Mouse (Mus musculus) heart, embryonic 14.5 days (tissue): Measurements from ENCODE around the gene Cacna1c. TPM values are rescaled to one million over a fixed set of nuclear protein-coding genes. Genes with fewer than 3 reads are reported as not detected.

Experiments
- ATAC-seq: fragments of 200-750 bp; cut with Nextera tagmentation; 2 replicates; pipeline ENCODE4 v1.8.0; 2017; ENCODE audit warnings: low read depth, moderate TSS enrichment; ENCODE audit not compliant: insufficient number of reproducible peaks, insufficient read depth, low FRiP score
- H3K27ac ChIP-seq, 2 experiments: fragments of 200-500 bp in 1 of 2; fragments of 300-500 bp in 1 of 2; sonication (generic) in 1 of 2; replicated peaks in 1 of 2; 2 replicates each; pipeline ENCODE4 v1.5.1; 2012 to 2014; ENCODE audit warnings: low read depth in 2 of 2, low read length in 2 of 2, control low read depth in 1 of 2, mild to moderate bottlenecking in 1 of 2, mixed read lengths in 1 of 2; ENCODE audit not compliant: control insufficient read depth in 1 of 2, insufficient read depth in 1 of 2
- H3K27me3 ChIP-seq: fragments of 300-500 bp; sonication (generic); 2 replicates; pipeline ENCODE4 v1.6.1; 2014; ENCODE audit warnings: mild to moderate bottlenecking, low read length, control low read depth; ENCODE audit not compliant: control insufficient read depth, insufficient read depth
- H3K36me3 ChIP-seq: fragments of 300-500 bp; sonication (generic); 2 replicates; pipeline ENCODE4 v1.6.1; 2014; ENCODE audit warnings: mild to moderate bottlenecking, control low read depth, low read length, mixed read lengths; ENCODE audit not compliant: control insufficient read depth, insufficient read depth
- H3K4me1 ChIP-seq, 2 experiments: fragments of 200-500 bp in 1 of 2; fragments of 300-500 bp in 1 of 2; sonication (generic) in 1 of 2; 2 replicates each; pipeline ENCODE4 v1.6.1; 2012 to 2014; ENCODE audit warnings: low read length in 2 of 2, control low read depth in 1 of 2, mixed read lengths in 1 of 2; ENCODE audit not compliant: control insufficient read depth in 2 of 2, insufficient read depth in 2 of 2
- H3K4me2 ChIP-seq: fragments of 300-500 bp; sonication (generic); 2 replicates; pipeline ENCODE4 v1.6.1; 2014; ENCODE audit warnings: mild to moderate bottlenecking, low read length
- H3K4me3 ChIP-seq, 2 experiments: fragments of 200-500 bp in 1 of 2; fragments of 300-500 bp in 1 of 2; sonication (generic) in 1 of 2; 2 replicates each; pipeline ENCODE4 v1.5.1; 2012 to 2014; ENCODE audit warnings: low read length in 2 of 2, mild to moderate bottlenecking in 2 of 2, control low read depth in 1 of 2, low read depth in 1 of 2, moderate library complexity in 1 of 2; ENCODE audit not compliant: control insufficient read depth in 1 of 2, insufficient read depth in 1 of 2
- H3K9ac ChIP-seq: fragments of 300-500 bp; sonication (generic); 2 replicates; pipeline ENCODE4 v1.6.1; 2014; ENCODE audit warnings: mild to moderate bottlenecking, low read length
- H3K9me3 ChIP-seq: fragments of 300-500 bp; sonication (generic); 2 replicates; pipeline ENCODE4 v1.6.1; 2016; ENCODE audit warnings: low read length, control low read depth; ENCODE audit not compliant: control insufficient read depth
- WGBS: fragments of 180-500 bp; shearing (Covaris S2); extraction: QIAGEN DNeasy Blood & Tissue Kit; methylation state at CpG from one replicate; pipeline ENCODE4 v1.1.7; 2014; 5-methylcytosine and 5-hydroxymethylcytosine counted together
- polyA plus RNA-seq: library from polyadenylated mRNA; unstranded; fragments of >200 nt; fragmentation: Nextera tagmentation; extraction: Ambion mirVana; gene quantifications from 2 replicates; pipeline ENCODE4 v1.2.1, GENCODE M21; 2014

The Cacna1c gene
- polyA plus RNA-seq, 1 experiment from 2014 or later = 60.9 TPM

GRCm38 (mm10) chr6:118977443-118978271 lies 218.6 kb downstream of the Cacna1c start:
- 51% methylated on average over 10 of the region's 10 CpGs for WGBS
- H3K4me2 ChIP-seq = no peak overlapping the region
- ATAC-seq = no peak
- H3K4me1 ChIP-seq = peaks cover 17 to 57% of the 10 kb centered on the region in 2 experiments
- no peak overlapping the region for H3K27ac ChIP-seq
- no peak overlapping the region for H3K4me3 ChIP-seq
- no peaks in the 10 kb centered on the region for H3K9me3 ChIP-seq
- no peaks in the 10 kb centered on the region for H3K27me3 ChIP-seq
- no peaks in the 10 kb centered on the region for H3K36me3 ChIP-seq
- H3K9ac ChIP-seq = no peak overlapping the region

DNA sequence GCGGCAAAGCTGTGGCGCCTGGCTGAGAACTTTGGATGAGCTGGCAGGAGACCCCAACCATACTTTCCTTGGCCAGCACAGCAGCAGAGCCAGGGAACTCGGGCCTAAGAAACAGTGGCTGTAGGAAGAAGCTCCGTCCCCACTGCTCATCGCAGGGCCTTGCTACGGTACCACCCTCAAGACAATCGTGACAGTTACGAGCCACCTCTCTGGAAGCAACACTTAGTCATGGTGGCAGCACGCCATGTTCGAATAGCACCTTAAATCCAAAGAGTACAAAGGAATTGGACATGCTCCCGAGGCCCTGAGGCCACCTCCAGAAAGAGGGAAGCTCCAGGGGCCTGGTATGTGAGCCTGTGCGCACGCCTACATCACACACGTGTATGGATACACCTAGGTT lies 219.6 kb downstream of the Cacna1c start:
- Histone ChIP-seq H3K9ac (no peak overlapping the region), H3K9me3 (no peaks in the 10 kb centered on the region), H3K36me3 (no peaks in the 10 kb centered on the region), H3K4me2 (no peak overlapping the region), H3K27me3 (no peaks in the 10 kb centered on the region), H3K4me3 (no peak overlapping the region), H3K27ac (no peak overlapping the region), H3K4me1 (peaks cover 17 to 58% of the 10 kb centered on the region in 2 experiments)
- no peak for ATAC-seq
- WGBS = 88% methylated on average over 14 of the region's 14 CpGs

DNA sequence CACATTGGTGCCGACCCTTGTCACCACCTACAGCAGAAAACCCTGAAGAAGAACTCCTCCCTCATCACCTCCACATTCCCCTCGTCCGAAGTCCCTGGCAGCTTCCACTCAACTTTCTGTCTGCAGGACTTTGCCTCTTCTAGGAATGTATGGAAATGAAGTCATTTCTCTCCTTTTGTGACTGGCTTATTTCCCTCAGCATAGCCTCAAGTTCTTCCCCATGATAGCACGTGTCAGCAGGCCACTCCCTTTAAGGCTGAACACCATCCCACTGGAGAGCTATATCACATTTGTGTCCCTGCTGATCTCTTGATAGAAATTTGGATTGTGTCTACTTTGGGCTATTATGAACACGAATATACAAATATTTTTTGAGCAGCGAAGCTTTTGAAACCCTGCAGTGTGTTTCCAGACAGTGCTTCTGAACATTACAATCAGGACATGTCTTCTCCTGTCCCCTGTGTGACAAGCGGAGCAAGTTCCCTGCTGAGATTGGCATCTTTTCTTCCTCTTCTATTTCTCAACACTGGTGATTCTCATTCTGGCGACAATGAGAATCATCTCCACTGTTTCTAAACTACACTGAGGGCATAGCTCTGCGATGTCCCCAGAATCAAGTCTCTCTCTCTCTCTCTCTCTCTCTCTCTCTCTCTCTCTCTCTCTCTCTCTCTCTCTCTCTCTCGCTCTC lies 224.2 kb downstream of the Cacna1c start:
- H3K9me3 ChIP-seq = no peaks in the 10 kb centered on the region
- H3K4me1 ChIP-seq = peaks cover 9 to 42% of the 10 kb centered on the region in 2 experiments
- WGBS = 61% methylated on average over 9 of the region's 10 CpGs

DNA sequence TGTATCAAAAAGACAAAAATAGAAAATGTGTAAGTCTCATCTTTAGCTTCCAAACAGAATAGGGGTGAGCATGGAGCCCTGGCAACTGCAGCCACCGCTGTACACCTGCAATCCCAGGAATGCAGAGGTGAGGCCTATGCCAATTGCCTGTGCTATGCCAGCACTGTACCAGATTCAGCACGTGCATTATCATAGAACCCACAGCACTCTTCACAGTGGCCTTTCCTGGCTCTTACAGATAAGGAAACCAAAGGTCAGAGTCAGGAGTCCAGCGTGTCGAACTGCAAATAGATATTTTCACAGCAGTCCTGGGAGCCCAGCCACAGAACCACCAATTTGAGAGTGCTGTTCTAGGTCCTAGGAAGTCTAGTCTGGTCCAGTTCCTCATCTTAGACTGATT lies 227.4 kb downstream of the Cacna1c start:
- Histone ChIP-seq H3K4me2 (no peak overlapping the region), H3K27ac (no peak overlapping the region), H3K9ac (no peak overlapping the region), H3K4me3 (no peak overlapping the region), H3K27me3 (no peaks in the 10 kb centered on the region), H3K9me3 (no peaks in the 10 kb centered on the region), H3K36me3 (no peaks in the 10 kb centered on the region), H3K4me1 (peaks cover 16 to 38% of the 10 kb centered on the region in 2 experiments)
- ATAC-seq = no peak
- 26% methylated on average over 4 of the region's 4 CpGs for WGBS

More for the DNA sequence above, 224.2 kb downstream of the Cacna1c start:
- Histone ChIP-seq H3K4me3 (no peak overlapping the region), H3K27me3 (no peaks in the 10 kb centered on the region), H3K36me3 (no peaks in the 10 kb centered on the region), H3K27ac (no peak overlapping the region), H3K4me2 (no peak overlapping the region), H3K9ac (no peak overlapping the region)
- no peak for ATAC-seq

- Histone ChIP-seq H3K9me3 (no peaks in the 10 kb centered on the region), H3K4me3 (no peak overlapping the region), H3K4me2 (no peak overlapping the region), H3K4me1 (peaks cover 13 to 42% of the 10 kb centered on the region in 2 experiments), H3K36me3 (no peaks in the 10 kb centered on the region), H3K27ac (no peak overlapping the region), H3K9ac (no peak overlapping the region), H3K27me3 (no peaks in the 10 kb centered on the region)
- 39% methylated on average over 4 of the region's 4 CpGs for WGBS
- 0 out of 2 replicates have a peak, but pooled peaks have one; percentile 15 for ATAC-seq
These were observed 229.3 kb downstream of the Cacna1c start for GRCm38 (mm10) chr6:118966904-118967303.

DNA sequence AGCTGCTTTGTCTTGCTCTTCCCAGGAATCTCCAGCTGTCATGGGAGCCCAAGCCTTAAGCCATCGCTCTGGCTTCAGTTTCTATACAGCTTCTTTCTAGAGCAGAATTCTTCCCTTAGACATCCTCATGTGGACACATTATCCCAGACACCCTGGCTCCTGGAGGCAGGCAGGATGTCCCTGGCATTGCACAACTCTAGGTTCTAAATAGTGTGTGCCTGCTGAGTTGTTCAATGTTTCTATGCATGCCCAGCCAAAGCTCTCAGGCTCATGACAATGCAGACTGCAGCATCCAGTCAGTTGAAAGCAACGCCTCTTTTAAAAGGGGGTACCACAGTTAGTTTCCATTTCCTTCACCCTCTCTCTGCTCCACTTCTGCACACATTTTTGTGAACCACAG lies 230.6 kb downstream of the Cacna1c start:
- Histone ChIP-seq H3K27me3 (no peaks in the 10 kb centered on the region), H3K4me1 (peaks cover 13 to 42% of the 10 kb centered on the region in 2 experiments), H3K9ac (no peak overlapping the region), H3K9me3 (no peaks in the 10 kb centered on the region), H3K27ac (no peak overlapping the region), H3K4me2 (no peak overlapping the region), H3K4me3 (no peak overlapping the region), H3K36me3 (no peaks in the 10 kb centered on the region)
- 80% methylated on average over 2 of the region's 2 CpGs for WGBS
- no peak for ATAC-seq

GRCm38 (mm10) chr6:118963806-118964205 lies 232.4 kb downstream of the Cacna1c start:
- Histone ChIP-seq H3K4me2 (no peak overlapping the region), H3K27ac (peak overlapping the region in 1 of 2 experiments; percentile 29; a peak in 1 of 4 replicates), H3K4me1 (peaks cover 17 to 54% of the 10 kb centered on the region in 2 experiments), H3K36me3 (no peaks in the 10 kb centered on the region), H3K4me3 (no peak overlapping the region), H3K9ac (no peak overlapping the region), H3K27me3 (no peaks in the 10 kb centered on the region), H3K9me3 (no peaks in the 10 kb centered on the region)
- no peak for ATAC-seq
- WGBS = 47% methylated on average over 6 of the region's 6 CpGs
